Mouse (Mus musculus) megakaryocyte, embryonic 14.5 days (primary cell): ENCODE results near the gene Lpin1.

Experiments
- FLI1 ChIP-seq: IDR thresholded peaks from 2 replicates; pipeline ENCODE4 v1.6.1; 2012; ENCODE audit warnings: low read length, inconsistent platforms, mixed read lengths
- GATA1 ChIP-seq: IDR thresholded peaks from 3 replicates; pipeline ENCODE4 v1.6.1; 2012; ENCODE audit warnings: mixed read lengths, low read length, inconsistent platforms, borderline replicate concordance

- TF ChIP-seq GATA1 (no peak), FLI1 (no peak)
Observed at GRCm38 (mm10) chr12:16630152-16630865, 19.5 kb upstream of the Lpin1 start.
